Mouse (Mus musculus) right cerebral cortex, postnatal 14 days (tissue): ENCODE measurements at regions not wholly inside any gene's neighbourhood (a gene's known extent, or its start where the extent isn't known, plus 50 kb on each side); places are given as distances from the start of the nearest gene placed in this dataset.

ENCODE experiments used
- DNase-seq: peaks from one replicate; pipeline ENCODE4 v3.0.0; 2022

- DNase-seq: peak; percentile 77
Measured at GRCm38 (mm10) chr7:54734039-54734438, 101.3 kb upstream of the Luzp2 start.

GRCm38 (mm10) chr7:54734861-54735260, 100.4 kb upstream of the Luzp2 start:
- DNase-seq: peak; percentile 6

- DNase-seq: no peak
Measured at GRCm38 (mm10) chr7:54767341-54767740, 68.0 kb upstream of the Luzp2 start.

GRCm38 (mm10) chr7:54768683-54769082, 66.6 kb upstream of the Luzp2 start:
- no peak for DNase-seq

- no peak for DNase-seq
Measured at GRCm38 (mm10) chr7:54781939-54782520, 53.3 kb upstream of the Luzp2 start.

GRCm38 (mm10) chr7:54782604-54783003, 52.7 kb upstream of the Luzp2 start:
- DNase-seq: no peak

GRCm38 (mm10) chr7:54783550-54784529, 51.5 kb upstream of the Luzp2 start:
- no peak for DNase-seq
